Mouse (Mus musculus) ES-E14 (cell line): Measurements from ENCODE around the gene Exosc5.

Experiments used
- CHD2 ChIP-seq: IDR thresholded peaks from 2 replicates; pipeline ENCODE4 v1.6.1; 2014; ENCODE audit warnings: mild to moderate bottlenecking, low read depth, low read length, inconsistent platforms
- HCFC1 ChIP-seq: IDR thresholded peaks from 2 replicates; pipeline ENCODE4 v1.6.1; 2012; ENCODE audit warnings: low read length, inconsistent platforms, borderline replicate concordance; ENCODE audit not compliant: insufficient read depth
- MAFK ChIP-seq: IDR thresholded peaks from 2 replicates; pipeline ENCODE4 v1.6.1; 2014; ENCODE audit warnings: mild to moderate bottlenecking, low read depth, low read length, inconsistent platforms; ENCODE audit not compliant: insufficient read depth
- ZC3H11A ChIP-seq: IDR thresholded peaks from 2 replicates; pipeline ENCODE4 v1.6.1; 2012; ENCODE audit warnings: low read depth, mild to moderate bottlenecking, inconsistent platforms, low read length, borderline replicate concordance
- ZNF384 ChIP-seq: IDR thresholded peaks from 2 replicates; pipeline ENCODE4 v1.6.1; 2012; ENCODE audit warnings: low read depth, low read length, inconsistent platforms

- TF ChIP-seq HCFC1 (no peak), CHD2 (no peak), ZC3H11A (no peak), MAFK (no peak), ZNF384 (no peak)
Observed at GRCm38 (mm10) chr7:25669631-25670030, 10.7 kb downstream of the Exosc5 start.
